Mouse (Mus musculus): ENCODE results near the gene Pkd1l1. TPM values are rescaled to one million over a fixed set of nuclear protein-coding genes. Genes with fewer than 3 reads are reported as not detected.

The Pkd1l1 gene
- polyA plus RNA-seq, 1 experiment from 2014 or later = 0.05 TPM

GRCm38 (mm10) chr11:8916081-8916671 lies 56.9 kb downstream of the Pkd1l1 start:
- peaks cover 4% of the 10 kb centered on the region for H3K4me1 ChIP-seq
- WGBS = 68% methylated on average over 8 of the region's 8 CpGs
- peak; percentile 93 for ATAC-seq (ENCODE audit: low FRiP score)
- H3K9ac ChIP-seq = no peak overlapping the region
- H3K36me3 ChIP-seq = no peaks in the 10 kb centered on the region
- no peaks in the 10 kb centered on the region for H3K9me3 ChIP-seq (replicated peaks)
- H3K27me3 ChIP-seq = no peaks in the 10 kb centered on the region
- H3K4me2 ChIP-seq (replicated peaks) = no peak overlapping the region
- H3K4me3 ChIP-seq = no peak overlapping the region
- no peak overlapping the region for H3K27ac ChIP-seq

GRCm38 (mm10) chr11:8882793-8883192 lies 90.3 kb downstream of the Pkd1l1 start:
- Histone ChIP-seq H3K4me2 (replicated peaks) (no peak overlapping the region), H3K4me1 (no peaks in the 10 kb centered on the region), H3K9ac (no peak overlapping the region), H3K27ac (no peak overlapping the region), H3K27me3 (no peaks in the 10 kb centered on the region), H3K36me3 (no peaks in the 10 kb centered on the region), H3K4me3 (no peak overlapping the region), H3K9me3 (replicated peaks) (no peaks in the 10 kb centered on the region)
- 92% methylated on average over 4 of the region's 4 CpGs for WGBS
- no peak for ATAC-seq (ENCODE audit: low FRiP score)

GRCm38 (mm10) chr11:8881521-8881920 lies 91.5 kb downstream of the Pkd1l1 start:
- Histone ChIP-seq H3K4me3 (no peak overlapping the region), H3K27me3 (no peaks in the 10 kb centered on the region), H3K4me1 (no peaks in the 10 kb centered on the region), H3K4me2 (replicated peaks) (no peak overlapping the region), H3K36me3 (no peaks in the 10 kb centered on the region), H3K27ac (no peak overlapping the region), H3K9me3 (replicated peaks) (no peaks in the 10 kb centered on the region), H3K9ac (no peak overlapping the region)
- ATAC-seq (ENCODE audit: low FRiP score) = no peak
- 61% methylated on average over 2 of the region's 2 CpGs for WGBS

DNA sequence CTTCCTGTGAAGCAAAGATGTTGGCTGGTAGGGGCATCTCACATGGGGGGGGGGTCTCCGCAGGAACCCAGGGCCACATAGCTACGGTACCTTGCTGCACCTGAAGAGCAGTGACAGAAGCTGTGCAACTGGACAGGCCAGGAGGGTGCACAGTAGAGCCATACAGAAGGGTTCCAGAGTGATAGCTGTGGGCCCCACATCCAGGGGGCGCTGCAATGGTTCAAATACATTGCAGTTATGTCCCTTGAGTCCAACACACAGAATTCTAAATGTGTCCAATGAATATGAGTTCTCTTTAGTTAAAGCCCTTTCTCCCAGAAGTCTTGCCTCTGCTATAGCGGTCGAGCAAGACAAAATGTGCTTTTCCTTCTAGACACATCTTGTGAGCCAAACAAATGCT lies 103.0 kb downstream of the Pkd1l1 start:
- no peaks in the 10 kb centered on the region for H3K4me1 ChIP-seq
- H3K9me3 ChIP-seq (replicated peaks) = no peaks in the 10 kb centered on the region
- 90% methylated on average over 5 of the region's 5 CpGs for WGBS
- H3K9ac ChIP-seq = no peak overlapping the region
- H3K27ac ChIP-seq = no peak overlapping the region
- H3K4me3 ChIP-seq = no peak overlapping the region
- no peaks in the 10 kb centered on the region for H3K36me3 ChIP-seq
- no peak for ATAC-seq (ENCODE audit: low FRiP score)
- no peaks in the 10 kb centered on the region for H3K27me3 ChIP-seq
- H3K4me2 ChIP-seq (replicated peaks) = no peak overlapping the region

DNA sequence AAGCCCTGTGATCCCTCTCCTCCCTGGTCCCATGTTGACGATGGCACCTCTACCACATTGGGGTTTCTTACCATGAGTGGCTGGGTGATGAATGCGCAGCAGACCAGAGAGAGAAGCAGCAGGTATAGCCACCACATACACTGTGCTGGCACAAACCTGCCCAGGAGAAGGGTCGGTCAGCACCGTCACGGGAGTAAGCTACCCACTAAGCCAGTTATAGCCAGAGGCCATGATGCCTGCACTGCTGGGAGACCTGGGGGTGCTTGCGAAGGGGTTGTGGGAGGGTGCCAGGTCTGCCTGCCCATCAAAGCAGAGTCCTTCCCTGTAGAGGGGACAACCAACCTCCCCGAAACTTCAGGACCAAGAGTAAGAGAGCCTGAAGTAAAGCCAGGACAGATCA lies 107.0 kb downstream of the Pkd1l1 start:
- Histone ChIP-seq H3K4me3 (no peak overlapping the region), H3K9ac (no peak overlapping the region), H3K27ac (no peak overlapping the region), H3K36me3 (no peaks in the 10 kb centered on the region), H3K4me2 (replicated peaks) (no peak overlapping the region), H3K27me3 (no peaks in the 10 kb centered on the region), H3K4me1 (peaks cover 10% of the 10 kb centered on the region; the same call in 1 of the 2 replicates), H3K9me3 (replicated peaks) (no peaks in the 10 kb centered on the region)
- no peak for ATAC-seq (ENCODE audit: low FRiP score)
- WGBS = 95% methylated on average over 7 of the region's 7 CpGs

- Histone ChIP-seq H3K9ac (no peak overlapping the region), H3K4me1 (peaks cover 10% of the 10 kb centered on the region; the same call in 1 of the 2 replicates), H3K27me3 (no peaks in the 10 kb centered on the region), H3K27ac (peak overlapping the region; percentile 58; the same call in 1 of the 2 replicates), H3K9me3 (replicated peaks) (no peaks in the 10 kb centered on the region), H3K36me3 (no peaks in the 10 kb centered on the region), H3K4me3 (no peak overlapping the region), H3K4me2 (replicated peaks) (no peak overlapping the region)
- WGBS = 57% methylated on average over 8 of the region's 8 CpGs
- ATAC-seq (ENCODE audit: low FRiP score) = peak; percentile 85
These were observed 109.0 kb downstream of the Pkd1l1 start for GRCm38 (mm10) chr11:8863955-8864675.

DNA sequence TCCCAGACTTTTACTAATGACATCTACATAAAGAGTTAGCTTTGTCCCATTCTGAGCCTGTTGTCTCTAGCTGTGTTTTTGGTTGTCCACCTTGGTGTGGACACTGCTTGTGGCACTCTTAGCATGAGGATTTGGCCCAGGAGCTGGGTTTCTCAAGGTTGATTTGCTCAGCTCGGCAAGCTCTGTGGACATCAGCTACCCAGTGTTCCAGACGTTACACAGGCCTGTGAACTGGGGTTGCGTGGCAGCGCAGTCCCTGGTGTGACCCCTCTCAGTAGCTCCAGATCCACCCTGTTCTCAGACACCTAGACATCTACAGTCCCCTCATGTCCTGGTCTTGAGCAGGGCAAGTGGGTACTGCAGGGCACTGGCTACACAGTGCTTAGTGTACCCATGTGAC lies 110.6 kb downstream of the Pkd1l1 start:
- Histone ChIP-seq H3K4me2 (replicated peaks) (no peak overlapping the region), H3K27ac (no peak overlapping the region), H3K36me3 (no peaks in the 10 kb centered on the region), H3K4me3 (no peak overlapping the region), H3K4me1 (peaks cover 10% of the 10 kb centered on the region; the same call in 1 of the 2 replicates), H3K9me3 (replicated peaks) (no peaks in the 10 kb centered on the region), H3K27me3 (no peaks in the 10 kb centered on the region), H3K9ac (no peak overlapping the region)
- 92% methylated on average over 4 of the region's 4 CpGs for WGBS
- no peak for ATAC-seq (ENCODE audit: low FRiP score)

DNA sequence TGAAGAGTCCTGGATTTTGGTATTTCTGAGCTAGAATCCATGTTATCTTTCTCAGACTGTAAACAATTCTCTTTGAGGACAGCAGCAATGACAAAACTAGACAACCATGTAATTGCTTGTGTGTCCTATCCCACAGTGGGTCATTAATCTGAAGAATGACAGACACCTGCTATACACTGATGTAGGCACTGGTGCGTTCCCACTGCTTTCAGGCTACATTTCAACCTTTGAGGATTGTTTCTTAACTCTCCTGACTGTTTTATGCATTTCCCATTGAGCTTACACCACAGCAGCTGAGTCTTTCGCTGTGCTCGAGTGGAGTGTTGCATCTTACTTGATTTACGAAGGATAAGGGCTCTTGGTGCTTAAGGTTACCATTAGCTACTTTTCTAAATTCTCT lies 111.1 kb downstream of the Pkd1l1 start:
- no peak for ATAC-seq (ENCODE audit: low FRiP score)
- Histone ChIP-seq H3K27ac (no peak overlapping the region), H3K36me3 (no peaks in the 10 kb centered on the region), H3K27me3 (no peaks in the 10 kb centered on the region), H3K4me3 (no peak overlapping the region), H3K9ac (no peak overlapping the region), H3K4me1 (peaks cover 10% of the 10 kb centered on the region; the same call in 1 of the 2 replicates), H3K4me2 (replicated peaks) (no peak overlapping the region), H3K9me3 (replicated peaks) (no peaks in the 10 kb centered on the region)
- WGBS = 79% methylated on average over 4 of the region's 4 CpGs

DNA sequence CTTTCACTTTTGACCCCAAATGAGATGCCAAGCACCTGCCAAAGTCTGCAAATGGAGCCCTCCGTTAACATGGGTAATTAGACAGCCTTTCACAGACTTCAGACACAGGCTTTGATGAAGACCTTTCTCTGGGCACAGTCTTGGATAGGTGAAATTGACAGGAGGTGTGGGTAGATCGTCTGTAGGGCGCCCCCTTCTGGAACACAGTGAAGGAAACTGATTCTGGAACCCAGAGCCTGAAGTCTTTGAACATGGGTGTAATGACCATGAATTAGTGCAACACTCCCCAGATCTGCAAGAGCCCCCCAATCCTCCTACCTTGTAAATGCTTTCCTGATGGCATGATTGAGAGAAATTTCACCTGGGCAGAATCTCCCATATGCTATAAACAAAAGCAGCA lies 112.2 kb downstream of the Pkd1l1 start:
- 25% methylated on average over 3 of the region's 3 CpGs for WGBS
- Histone ChIP-seq H3K27me3 (no peaks in the 10 kb centered on the region), H3K4me1 (peaks cover 10% of the 10 kb centered on the region; the same call in 1 of the 2 replicates), H3K4me2 (replicated peaks) (no peak overlapping the region), H3K4me3 (no peak overlapping the region), H3K27ac (no peak overlapping the region), H3K9me3 (replicated peaks) (no peaks in the 10 kb centered on the region), H3K36me3 (no peaks in the 10 kb centered on the region), H3K9ac (no peak overlapping the region)
- ATAC-seq (ENCODE audit: low FRiP score) = no peak

DNA sequence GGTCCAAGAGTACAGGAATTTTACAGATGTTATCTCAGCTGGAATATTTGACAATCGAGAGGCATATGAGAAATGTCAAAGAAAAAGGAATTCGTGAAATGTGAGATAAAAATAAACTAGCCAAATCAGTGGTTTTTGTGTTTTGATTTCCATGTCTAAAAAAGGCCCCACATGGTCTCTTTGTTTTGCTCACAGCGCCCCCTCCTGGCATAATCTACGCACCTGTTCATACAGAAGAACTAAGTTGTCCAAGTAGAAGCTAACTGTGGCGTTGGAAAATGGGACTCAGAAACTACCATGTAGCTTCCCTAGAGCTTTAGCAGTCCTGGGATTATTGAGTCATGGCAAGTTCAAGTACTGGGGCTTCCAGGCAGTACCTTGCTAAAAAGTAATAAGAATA lies 113.2 kb downstream of the Pkd1l1 start:
- Histone ChIP-seq H3K4me2 (replicated peaks) (no peak overlapping the region), H3K27me3 (no peaks in the 10 kb centered on the region), H3K27ac (no peak overlapping the region), H3K4me3 (no peak overlapping the region), H3K4me1 (peaks cover 10% of the 10 kb centered on the region; the same call in 1 of the 2 replicates), H3K9ac (no peak overlapping the region), H3K36me3 (no peaks in the 10 kb centered on the region), H3K9me3 (replicated peaks) (no peaks in the 10 kb centered on the region)
- no peak for ATAC-seq (ENCODE audit: low FRiP score)
- WGBS = 25% methylated on average over 5 of the region's 5 CpGs

DNA sequence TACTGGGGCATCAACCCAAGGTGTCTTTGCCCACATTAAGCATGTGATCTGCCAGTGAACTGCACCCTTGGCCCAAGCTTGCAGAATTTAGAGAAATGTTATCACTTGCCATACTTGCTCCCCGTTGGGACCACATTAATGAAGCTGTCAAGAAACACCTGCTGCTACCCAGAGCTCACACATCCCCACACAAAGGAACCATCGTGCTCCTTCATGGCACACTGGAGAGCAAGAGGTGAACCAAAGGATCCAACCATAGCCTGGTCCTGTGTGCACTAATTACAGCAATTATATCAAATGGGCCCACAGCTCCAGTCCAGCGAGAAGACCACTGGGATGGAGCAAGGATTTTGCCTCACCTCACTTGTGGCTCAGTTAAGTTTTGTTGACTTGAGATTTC lies 114.0 kb downstream of the Pkd1l1 start:
- Histone ChIP-seq H3K9me3 (replicated peaks) (no peaks in the 10 kb centered on the region), H3K4me3 (no peak overlapping the region), H3K4me1 (peaks cover 3% of the 10 kb centered on the region; the same call in 1 of the 2 replicates), H3K4me2 (replicated peaks) (no peak overlapping the region), H3K27me3 (no peaks in the 10 kb centered on the region), H3K36me3 (no peaks in the 10 kb centered on the region), H3K27ac (no peak overlapping the region; the same call in 1 of the 2 replicates), H3K9ac (no peak overlapping the region)
- WGBS = 61% methylated on average over 3 of the region's 3 CpGs
- no peak for ATAC-seq (ENCODE audit: low FRiP score)

- Histone ChIP-seq H3K4me3 (no peak overlapping the region), H3K27ac (no peak overlapping the region), H3K27me3 (no peaks in the 10 kb centered on the region), H3K36me3 (no peaks in the 10 kb centered on the region), H3K4me1 (no peaks in the 10 kb centered on the region), H3K9ac (no peak overlapping the region), H3K9me3 (replicated peaks) (no peaks in the 10 kb centered on the region), H3K4me2 (replicated peaks) (no peak overlapping the region)
- ATAC-seq (ENCODE audit: low FRiP score) = no peak
- 47% methylated on average over 5 of the region's 5 CpGs for WGBS
These were observed 116.9 kb downstream of the Pkd1l1 start for GRCm38 (mm10) chr11:8856125-8856524.

DNA sequence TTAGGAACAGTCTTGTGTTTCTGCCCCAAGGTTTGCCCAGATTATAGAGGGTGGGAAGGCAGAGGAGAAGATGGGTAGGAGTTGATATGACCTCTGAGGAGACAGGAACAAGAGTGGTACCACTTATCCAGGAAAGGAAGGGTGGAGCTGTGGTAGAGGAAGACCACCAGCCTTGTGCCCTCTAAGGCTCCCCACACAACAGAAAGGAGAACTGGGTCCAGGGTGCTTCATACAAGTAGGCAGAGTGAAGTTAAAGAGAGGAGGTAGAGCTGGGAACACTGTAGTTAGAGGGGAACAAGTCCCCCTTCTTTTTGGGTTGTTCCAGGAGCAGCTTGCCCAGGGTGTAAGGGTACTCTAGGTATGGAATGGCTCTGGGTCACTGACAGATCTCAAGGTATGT lies 125.0 kb downstream of the Pkd1l1 start:
- H3K9me3 ChIP-seq (replicated peaks) = no peaks in the 10 kb centered on the region
- H3K9ac ChIP-seq = no peak overlapping the region
- no peak overlapping the region for H3K27ac ChIP-seq
- no peaks in the 10 kb centered on the region for H3K36me3 ChIP-seq
- no peaks in the 10 kb centered on the region for H3K27me3 ChIP-seq
- no peaks in the 10 kb centered on the region for H3K4me1 ChIP-seq
- no peak for ATAC-seq (ENCODE audit: low FRiP score)
- no peak overlapping the region for H3K4me3 ChIP-seq
- H3K4me2 ChIP-seq (replicated peaks) = no peak overlapping the region
